Mouse (Mus musculus): ENCODE results near the gene Rorc. TPM values are rescaled to one million over a fixed set of nuclear protein-coding genes. Genes with fewer than 3 reads are reported as not detected.
A peak's percentile ranks its signal among the peaks of the same experiment; 100 is the strongest.

The Rorc gene
- polyA plus RNA-seq, 1 experiment from 2014 or later, result 170 TPM

DNA sequence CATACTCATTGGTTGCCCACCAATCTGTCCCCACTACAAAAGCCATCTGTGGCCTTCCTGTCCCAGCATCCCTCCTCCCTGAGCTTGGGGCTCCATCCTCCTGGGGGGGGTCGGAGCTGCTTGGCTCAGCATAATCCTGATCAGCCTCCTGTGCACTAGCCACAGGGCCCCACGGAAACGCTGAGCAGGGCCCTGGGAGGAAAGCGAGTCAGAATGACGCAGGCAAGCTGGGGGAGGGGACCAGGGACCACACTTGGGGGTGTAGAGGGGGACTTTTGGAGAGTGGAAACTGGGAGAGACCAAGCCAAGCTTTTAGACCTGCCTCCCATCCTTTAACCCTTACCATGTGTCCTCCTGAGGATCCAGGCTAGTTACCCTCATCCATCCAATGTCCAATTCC, 3.3 kb downstream of the Rorc start:
- peak; percentile 74 for DNase-seq (ENCODE audit: low spot score)

DNA sequence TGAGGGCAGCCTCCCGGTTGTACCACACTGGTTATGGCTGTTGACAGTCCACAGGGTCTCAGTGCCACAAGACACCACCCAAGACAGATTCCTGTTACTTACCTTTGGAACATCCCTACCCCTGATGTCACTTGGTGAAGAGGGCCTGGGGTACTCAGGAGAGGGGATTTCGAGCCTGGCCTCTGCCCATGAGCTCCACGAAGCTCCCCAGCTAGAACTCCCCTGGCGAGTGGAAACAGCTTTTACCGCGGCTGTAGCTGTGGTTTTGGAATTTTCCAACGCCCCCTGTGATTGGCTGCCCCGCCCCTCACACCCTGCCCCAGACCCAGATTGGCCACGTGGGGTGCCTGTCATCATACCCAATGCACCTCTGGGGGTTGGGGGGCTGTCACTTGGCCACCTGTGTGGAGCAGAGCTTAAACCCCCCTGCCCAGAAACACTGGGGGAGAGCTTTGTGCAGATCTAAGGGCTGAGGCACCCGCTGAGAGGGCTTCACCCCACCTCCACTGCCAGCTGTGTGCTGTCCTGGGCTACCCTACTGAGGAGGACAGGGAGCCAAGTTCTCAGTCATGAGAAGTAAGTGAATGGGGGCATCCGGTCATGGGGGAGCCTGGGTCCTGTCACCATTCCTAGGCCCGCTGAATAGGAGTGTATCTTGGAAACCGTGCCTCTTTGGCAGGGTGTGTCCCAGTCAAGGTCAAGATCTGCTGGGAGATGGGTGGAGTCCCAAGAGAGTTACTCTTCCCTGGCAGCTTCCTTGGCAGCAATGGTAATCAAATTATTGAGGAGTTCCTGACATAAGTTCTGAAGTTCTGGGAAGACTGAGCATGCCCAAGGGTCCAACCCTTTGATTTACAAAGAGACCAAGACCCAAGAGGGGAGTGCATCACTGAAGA, 4.7 kb downstream of the Rorc start:
- peak; percentile 97 for DNase-seq (ENCODE audit: low spot score)

DNA sequence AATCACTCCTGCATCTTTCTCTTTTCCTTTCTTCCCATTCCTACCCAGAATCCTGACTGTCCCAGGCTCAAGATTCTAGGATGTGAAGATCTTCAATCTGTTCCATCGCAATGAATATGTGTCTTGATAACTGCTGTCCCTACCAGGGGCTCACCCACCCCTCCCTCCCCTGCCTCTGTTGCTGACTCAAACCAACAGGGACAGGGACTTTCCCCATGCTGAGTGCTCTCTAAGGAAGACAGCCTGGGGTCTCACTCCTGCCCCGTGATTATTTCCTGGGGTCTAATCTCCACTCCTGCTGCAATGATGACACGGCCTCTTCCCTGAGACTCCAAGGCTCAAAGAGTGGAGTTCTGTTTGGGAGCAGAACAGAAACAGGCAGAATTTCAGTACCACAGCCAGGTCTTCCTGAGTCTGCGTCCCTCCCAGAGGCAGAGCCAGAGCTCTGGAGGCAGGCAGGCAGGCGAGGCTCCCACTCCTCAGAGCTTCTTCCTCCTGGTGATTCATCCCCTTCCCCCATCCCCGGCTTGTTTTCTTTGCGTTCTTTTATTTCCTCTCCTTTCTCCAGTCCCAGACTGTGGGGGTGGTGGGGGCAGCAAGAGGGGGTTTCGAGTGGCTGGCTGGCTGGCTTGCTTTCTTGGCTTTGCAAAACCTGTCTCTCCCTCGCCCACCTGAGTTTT, 7.4 kb downstream of the Rorc start:
- peak; percentile 16 for DNase-seq (ENCODE audit: low spot score)

DNA sequence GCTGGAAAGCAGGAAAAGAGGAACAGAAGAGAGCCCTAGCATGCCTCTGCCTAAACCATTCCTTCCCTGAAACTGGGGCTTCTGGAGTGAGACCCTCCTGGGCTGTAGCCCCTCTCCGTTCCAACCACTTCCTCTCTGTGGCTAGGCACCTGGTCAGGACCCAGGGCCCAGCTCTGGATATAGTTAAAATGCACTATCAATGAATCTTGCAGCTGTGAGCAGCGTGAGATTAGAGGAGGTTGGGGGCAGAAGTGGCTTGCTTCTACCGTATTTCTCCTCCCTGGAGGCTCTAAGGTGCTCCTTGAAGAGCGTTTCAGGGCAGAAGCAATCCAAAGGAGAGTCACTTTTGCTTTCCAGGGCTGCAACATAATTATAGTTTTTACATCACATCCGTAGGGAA, 9.7 kb downstream of the Rorc start:
- DNase-seq (ENCODE audit: low spot score), result peak; percentile 77

DNA sequence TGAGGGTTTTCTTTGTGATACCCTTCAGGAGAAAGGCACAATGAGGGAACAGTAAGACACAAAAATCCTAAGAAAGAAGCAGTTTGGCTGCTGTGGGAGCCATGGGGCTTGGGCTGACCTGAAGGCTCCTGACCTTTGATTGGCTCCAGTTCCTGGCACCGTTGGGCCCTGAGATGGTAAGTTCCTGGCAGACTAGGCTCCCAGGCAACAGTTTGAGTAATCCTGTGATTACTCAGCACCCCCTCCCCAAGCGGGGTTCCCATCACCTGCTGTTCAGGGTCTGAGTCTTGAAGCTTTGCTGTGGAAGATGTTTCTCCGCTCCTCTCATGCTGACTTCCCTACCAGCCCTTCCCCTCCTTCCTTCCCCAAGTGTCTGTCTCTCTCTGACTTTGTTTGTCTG, 10.9 kb downstream of the Rorc start:
- no peak for DNase-seq (ENCODE audit: low spot score)

DNA sequence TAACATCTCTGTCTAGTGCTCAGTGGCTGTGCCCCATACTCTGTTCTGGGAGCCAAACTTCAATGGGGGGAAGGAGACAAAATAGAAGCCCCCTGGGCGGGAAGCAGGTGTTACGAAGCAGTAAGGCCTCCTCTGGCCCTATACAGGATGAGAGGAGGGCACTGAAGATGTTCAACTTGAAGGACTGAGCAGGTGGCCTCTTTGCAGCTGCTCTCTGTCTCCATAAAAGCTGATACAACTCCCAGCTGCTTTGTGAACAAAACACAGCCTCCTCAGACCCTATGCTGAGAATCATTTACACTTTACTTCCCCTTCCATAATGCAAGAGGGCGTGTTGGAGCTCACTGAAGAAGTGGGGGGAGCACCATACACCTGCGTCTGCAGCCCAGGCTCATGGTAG, 14.1 kb downstream of the Rorc start:
- peak; percentile 90 for DNase-seq (ENCODE audit: low spot score)

DNA sequence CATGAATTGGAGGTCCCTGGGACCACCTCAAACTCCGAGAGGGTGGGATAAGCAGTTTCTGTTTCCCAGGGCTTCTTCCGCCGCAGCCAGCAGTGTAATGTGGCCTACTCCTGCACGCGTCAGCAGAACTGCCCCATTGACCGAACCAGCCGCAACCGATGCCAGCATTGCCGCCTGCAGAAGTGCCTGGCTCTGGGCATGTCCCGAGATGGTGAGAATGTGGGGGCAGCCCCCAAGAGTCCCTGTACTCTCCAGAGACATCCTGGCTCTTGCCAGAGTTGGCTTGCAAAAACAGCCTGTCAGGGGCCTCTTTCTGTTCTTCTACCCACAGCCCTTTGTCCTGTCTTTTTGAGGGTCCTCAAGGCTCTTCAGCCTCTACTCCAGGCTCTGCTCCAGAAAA, 14.8 kb downstream of the Rorc start:
- no peak for DNase-seq (ENCODE audit: low spot score)

DNA sequence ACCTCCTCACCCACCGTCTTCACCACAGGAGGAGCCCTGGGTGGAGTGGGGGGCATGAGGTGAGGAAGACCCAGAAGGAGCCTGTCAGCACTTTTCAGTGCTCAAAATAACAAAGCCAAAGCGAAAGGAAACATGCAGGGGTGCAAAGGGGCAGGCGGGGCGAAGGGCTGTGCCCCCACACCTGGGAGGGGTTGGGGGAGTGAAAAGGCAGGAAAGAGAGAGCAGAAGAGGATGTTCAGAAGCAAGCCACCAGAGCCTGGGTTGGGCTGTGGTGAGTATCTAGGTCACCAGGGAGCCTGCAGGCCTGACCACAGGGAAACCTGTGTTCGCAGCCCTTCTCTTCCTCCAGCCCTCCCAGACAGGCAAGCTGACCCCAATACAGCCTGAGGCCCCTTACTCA, 15.5 kb downstream of the Rorc start:
- DNase-seq (ENCODE audit: low spot score), result peak; percentile 91

DNA sequence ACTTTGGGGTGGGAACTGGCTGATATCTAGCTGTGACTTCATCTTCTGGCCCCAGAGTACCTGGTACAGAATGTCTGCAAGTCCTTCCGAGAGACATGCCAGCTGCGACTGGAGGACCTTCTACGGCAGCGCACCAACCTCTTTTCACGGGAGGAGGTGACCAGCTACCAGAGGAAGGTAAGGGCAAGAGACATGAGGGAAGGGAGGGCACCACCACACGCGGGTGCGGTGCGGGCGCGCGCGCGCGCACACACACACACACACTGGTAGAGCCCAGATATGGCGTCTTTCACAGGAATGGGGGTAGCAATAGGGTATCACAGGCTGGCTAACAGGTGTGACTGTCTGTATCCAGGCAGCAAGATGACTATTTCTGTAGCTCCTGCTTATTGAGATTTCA, 16.8 kb downstream of the Rorc start:
- peak; percentile 23 for DNase-seq (ENCODE audit: low spot score)

DNA sequence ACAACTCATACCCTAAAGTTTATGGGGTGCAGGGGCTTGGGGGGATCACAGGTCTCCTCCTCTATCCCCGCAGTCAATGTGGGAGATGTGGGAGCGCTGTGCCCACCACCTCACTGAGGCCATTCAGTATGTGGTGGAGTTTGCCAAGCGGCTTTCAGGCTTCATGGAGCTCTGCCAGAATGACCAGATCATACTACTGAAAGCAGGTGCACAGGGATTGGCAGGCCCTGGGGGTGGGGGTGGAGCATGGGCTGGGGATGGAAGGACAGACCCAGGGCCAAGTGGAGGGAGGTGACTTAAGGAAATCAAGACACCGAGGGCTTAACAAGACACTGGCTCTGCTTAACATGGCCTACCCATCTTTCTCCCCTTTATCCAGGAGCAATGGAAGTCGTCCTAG, 18.4 kb downstream of the Rorc start:
- no peak for DNase-seq (ENCODE audit: low spot score)

DNA sequence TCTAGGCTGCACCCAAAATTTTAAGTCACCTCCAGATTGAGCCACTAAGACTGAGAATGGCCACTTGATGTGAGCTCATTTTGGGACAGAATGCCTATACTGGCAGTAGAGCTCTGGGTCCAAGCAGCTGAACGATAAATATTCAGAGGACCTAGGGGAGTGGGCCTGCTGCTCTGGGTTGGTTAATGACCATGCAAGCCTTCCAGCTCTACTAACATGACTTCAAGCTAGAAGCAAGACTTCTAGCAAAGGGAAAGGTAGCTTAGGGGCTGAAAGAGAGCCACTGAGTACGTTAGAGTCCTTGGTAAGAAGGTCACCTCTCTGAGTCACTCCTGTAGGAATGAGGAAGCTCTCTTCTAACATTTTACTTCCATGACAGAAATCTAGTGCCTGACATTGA, 19.5 kb downstream of the Rorc start:
- no peak for DNase-seq (ENCODE audit: low spot score)

DNA sequence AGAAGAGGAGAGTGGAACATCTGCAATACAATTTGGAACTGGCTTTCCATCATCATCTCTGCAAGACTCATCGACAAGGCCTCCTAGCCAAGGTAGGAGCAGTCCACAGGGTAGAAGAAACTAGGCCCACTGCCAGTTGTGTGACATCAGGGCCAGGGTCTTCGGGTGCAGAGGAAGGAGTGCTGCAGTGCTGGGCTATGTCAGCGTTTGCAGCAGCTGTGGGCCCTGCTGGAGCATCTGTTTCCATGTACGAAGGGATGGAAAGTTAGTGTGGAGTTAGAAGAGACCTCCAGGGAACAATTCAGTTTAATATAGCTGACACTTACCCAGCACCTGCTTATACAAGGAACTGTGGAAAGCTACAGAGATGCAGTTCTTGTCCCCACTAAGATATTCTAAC, 20.5 kb downstream of the Rorc start:
- no peak for DNase-seq (ENCODE audit: low spot score)

DNA sequence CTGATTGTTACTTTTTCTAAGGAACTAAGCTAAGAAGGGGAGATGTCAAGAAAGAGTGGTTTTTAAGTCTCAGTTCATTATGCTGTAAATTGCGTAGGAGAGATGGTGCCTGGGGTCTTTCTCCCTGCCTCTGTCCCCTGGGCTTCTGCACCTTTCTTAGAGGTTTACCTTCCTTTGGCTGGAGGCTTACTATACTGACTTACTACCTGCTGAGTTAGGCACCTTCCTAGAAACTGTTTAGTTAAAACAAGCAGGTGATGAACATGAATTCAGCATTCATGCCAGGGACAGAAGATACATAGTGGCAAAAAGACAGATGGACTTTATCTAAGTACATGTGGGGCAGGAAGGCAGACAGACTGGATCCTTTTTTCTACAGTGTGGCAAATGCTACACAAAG, 23.7 kb downstream of the Rorc start:
- no peak for DNase-seq (ENCODE audit: low spot score)

DNA sequence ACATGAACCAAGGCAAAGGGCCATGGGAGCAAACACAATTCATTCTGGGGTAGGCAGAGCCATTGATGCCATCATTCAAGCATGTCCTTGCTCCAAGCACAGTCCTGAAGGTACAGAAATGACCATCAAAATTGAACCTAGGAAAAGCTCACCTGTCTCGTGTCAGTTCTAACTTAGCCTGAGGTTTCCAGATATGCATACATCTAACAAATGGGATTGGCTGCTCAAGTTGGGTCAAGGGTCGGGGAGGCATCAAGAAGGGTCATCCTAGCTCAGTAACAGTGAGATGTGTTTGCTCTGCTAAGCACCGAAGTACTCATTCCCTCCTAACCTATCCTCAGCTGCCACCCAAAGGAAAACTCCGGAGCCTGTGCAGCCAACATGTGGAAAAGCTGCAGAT, 24.3 kb downstream of the Rorc start:
- no peak for DNase-seq (ENCODE audit: low spot score)

DNA sequence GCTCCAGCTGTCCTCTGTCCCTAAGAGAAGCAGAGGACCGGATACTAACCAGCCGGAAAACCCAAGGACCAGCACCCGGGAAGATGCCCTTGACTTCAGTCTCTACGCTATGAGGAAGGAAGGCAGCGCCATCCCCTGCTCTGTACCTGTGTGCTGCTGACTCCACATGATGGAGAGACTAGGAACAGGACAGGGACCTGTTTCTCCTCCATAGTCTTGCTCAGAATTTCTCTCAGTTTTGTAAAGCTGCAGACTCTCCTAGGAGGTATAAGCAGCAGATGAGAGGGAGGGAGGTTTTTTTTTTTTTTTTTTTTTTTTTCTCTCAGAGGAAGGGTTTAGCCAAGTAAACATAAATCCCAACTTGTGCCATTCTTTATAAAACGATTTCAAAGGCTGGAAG, 25.6 kb downstream of the Rorc start, which contains the start of gene Lingo4:
Lingo4 (plus strand) TSS at position 301 of the 400 bp plus-strand sequence.
- no peak for DNase-seq (ENCODE audit: low spot score)

DNA sequence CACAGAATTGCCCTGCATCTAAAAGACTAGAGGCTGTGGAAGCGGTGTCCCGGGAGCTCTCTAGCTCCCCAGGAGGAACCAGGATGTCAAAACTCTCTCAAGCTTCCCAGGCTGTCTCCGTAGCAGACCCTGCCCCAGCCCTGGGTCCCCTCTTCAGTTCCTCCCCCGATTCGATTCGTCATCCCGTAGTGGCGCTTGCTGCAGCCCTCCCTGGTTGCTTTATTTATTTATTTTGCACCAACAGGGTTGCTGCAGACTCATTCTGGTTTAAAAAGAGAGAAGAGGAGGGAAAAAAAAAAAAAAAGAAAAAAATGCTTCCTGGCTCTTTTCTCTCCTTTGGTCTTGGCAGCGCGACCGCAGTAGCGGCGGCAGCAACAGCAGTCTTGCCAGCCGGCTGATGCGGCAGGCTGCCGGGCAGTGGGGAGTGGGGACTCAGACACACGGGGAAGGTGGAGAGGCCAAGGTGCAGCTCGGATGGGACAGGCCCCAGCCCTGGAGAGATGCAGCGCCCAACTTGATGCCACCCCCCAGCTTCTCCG, 26.4 kb downstream of the Rorc start:
- DNase-seq (ENCODE audit: low spot score), result peak; percentile 58

DNA sequence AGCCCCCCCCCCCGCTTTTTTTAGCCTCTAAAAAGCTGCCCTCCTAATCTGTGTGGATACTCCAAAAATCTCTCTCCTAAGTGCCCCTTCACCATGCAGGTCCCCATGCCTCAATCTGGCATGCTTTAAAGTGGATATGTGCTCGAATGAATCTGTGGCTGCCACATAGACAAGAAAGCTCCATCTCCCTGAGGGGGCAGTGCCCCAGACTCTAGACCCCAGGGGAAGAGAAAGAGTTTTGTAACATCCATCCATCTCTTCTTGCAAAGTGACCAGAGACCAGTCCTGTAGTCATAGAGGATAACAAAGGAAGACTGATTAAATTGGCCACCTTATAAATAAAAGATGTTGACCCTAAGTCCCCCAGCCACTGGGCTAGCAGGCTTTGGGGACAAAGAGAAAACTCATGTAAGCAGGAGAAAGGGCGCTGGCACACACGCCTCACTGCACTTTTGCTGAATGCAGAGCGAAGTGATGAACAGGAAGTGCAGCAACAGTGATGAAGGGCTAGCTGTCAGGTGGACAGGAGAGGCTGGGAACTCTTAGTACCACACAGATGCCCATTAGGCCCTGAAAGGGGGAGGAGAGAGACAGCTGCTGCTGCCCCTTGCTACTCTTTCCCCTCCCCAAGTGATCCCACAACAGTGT, 27.2 kb downstream of the Rorc start:
- peak; percentile 4 for DNase-seq (ENCODE audit: low spot score)

DNA sequence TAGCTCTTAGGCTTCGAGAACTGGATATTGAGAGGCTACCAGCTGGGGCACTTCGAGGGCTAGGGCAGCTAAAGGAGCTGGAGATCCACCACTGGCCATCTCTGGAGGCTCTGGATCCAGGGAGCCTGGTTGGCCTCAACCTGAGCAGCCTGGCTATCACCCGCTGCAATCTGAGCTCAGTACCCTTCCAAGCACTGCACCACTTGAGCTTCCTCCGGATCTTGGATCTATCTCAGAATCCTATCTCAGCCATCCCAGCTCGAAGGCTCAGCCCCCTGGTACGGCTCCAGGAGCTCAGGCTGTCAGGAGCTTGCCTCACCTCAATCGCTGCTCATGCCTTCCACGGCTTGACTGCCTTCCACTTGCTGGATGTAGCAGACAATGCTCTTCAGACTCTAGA, 29.9 kb downstream of the Rorc start:
- no peak for DNase-seq (ENCODE audit: low spot score)

DNA sequence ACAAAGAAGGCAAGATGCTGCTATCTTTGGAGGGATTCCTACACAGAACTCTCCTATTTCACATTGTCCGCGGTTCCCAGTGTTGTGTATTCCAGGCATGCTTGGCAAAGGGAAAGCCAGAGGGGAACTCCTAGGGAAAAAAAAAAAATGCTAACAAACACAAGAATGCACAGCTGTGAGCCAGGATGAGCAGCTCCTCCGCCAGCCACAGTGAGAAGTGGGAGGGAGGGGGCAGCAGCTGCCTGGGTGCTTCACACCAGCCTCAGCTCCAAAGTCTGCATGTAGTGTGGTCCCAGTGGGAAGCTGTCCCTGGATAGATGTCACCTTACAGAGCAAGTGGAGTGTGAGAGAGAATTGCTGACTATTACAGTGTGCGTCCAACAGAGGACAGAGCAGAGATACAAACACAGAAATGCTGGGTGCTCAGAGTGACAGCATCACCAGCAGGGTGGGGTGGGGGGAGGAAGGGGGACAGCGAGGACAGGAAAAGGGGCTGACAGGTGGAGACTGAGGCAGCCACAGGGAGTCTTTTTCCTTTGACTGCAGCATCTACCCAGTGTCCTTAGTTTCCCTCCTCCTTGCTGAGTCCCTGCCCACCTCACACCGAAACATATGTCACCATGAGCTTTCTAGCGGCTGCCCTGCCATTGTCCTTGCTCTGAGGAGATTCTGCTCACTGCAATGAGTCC, 31.9 kb downstream of the Rorc start:
- no peak for DNase-seq (ENCODE audit: low spot score)

DNA sequence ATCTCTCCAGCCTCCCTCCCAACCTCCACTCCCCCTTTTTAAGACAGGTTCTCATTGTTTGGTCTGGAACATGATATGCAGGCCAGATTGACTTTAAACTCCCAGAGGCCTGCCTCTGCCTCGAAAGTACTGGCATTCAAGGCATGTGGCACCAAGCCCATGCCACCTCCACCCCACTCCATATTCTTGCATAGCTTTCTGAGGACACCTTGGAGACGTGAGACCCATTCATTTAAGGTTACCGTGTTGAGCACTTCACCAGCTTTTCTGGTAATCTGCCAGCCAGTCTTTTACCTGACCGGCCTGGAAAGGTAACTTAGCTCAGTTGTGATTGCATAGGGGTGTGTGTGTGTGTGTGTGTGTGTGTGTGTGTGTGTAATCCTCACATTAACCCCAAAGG, 33.0 kb downstream of the Rorc start:
- DNase-seq (ENCODE audit: low spot score), result no peak

DNA sequence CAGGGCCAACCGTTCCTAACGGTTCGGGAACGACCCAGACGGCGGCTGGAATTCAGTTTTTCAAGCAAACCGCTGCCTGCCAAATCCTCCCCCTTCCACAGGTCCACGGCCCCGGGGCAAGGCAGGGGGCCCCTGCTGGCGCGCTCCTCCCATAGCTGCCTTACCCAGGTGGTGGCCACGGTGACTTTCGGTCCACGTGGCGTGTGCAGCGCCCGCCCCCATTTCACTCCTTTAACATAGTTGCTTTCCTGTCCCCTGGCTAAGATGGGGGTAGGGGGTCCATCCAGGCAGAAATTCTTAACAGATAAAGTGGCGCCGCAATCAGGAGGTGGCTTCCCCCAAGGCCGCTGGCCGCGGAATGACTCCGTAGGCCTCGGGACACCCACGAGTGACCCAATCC, 39.9 kb downstream of the Rorc start:
- no peak for DNase-seq (ENCODE audit: low spot score)

Measured in thymus, postnatal 0 days (tissue).